Mouse (Mus musculus) neural tube, embryonic 15.5 days (tissue): ENCODE results near the gene Hnrnpab. TPM values are rescaled to one million over a fixed set of nuclear protein-coding genes. Genes with fewer than 3 reads are reported as not detected.

Experiments used
- ATAC-seq: fragments of 200-750 bp; cut with Nextera tagmentation; 2 replicates; pipeline ENCODE4 v1.8.0; 2017; ENCODE audit warnings: mild to moderate bottlenecking, moderate TSS enrichment, moderate library complexity; ENCODE audit not compliant: low FRiP score
- H3K27ac ChIP-seq: fragments of 300-500 bp; sonication (generic); replicated peaks from 2 replicates; pipeline ENCODE4 v1.5.1; 2015; ENCODE audit warnings: mild to moderate bottlenecking, inconsistent platforms
- H3K27me3 ChIP-seq: fragments of 300-500 bp; sonication (generic); replicated peaks from 2 replicates; pipeline ENCODE4 v1.6.1; 2015; ENCODE audit warnings: inconsistent platforms
- H3K36me3 ChIP-seq: fragments of 300-500 bp; sonication (generic); 2 replicates; pipeline ENCODE4 v1.6.1; 2015; ENCODE audit warnings: inconsistent platforms
- H3K4me1 ChIP-seq: fragments of 300-500 bp; sonication (generic); 2 replicates; pipeline ENCODE4 v1.6.1; 2015; ENCODE audit warnings: inconsistent platforms
- H3K4me2 ChIP-seq: fragments of 300-500 bp; sonication (generic); 2 replicates; pipeline ENCODE4 v1.6.1; 2015; ENCODE audit warnings: inconsistent platforms, mild to moderate bottlenecking, moderate library complexity
- H3K4me3 ChIP-seq: fragments of 300-500 bp; sonication (generic); replicated peaks from 2 replicates; pipeline ENCODE4 v1.5.1; 2015; ENCODE audit warnings: mild to moderate bottlenecking, inconsistent platforms
- H3K9ac ChIP-seq: fragments of 300-500 bp; sonication (generic); replicated peaks from 2 replicates; pipeline ENCODE4 v1.6.1; 2015; ENCODE audit warnings: mild to moderate bottlenecking, inconsistent platforms
- H3K9me3 ChIP-seq: fragments of 300-500 bp; sonication (generic); replicated peaks from 2 replicates; pipeline ENCODE4 v1.6.1; 2016; ENCODE audit warnings: inconsistent platforms
- WGBS: fragments of 180-500 bp; shearing (Covaris S2); methylation state at CpG from one replicate; pipeline ENCODE4 v1.1.7; 2015; ENCODE audit warnings: mixed read lengths; 5-methylcytosine and 5-hydroxymethylcytosine counted together
- polyA plus RNA-seq: library from polyadenylated mRNA; unstranded; fragments of >200 nt; fragmentation: Nextera tagmentation; extraction: Ambion mirVana; gene quantifications from 2 replicates; pipeline ENCODE4 v1.2.1, GENCODE M21; 2015

Hnrnpab gene
- polyA plus RNA-seq, 1 experiment from 2014 or later, result 241 TPM

GRCm38 (mm10) chr11:51597553-51597952, 9.1 kb downstream of the Hnrnpab start:
- peaks cover 96% of the 10 kb centered on the region for H3K36me3 ChIP-seq
- H3K9me3 ChIP-seq, result no peaks in the 10 kb centered on the region
- 83% methylated on average over 2 of the region's 2 CpGs for WGBS
- H3K4me2 ChIP-seq, result no peak overlapping the region
- H3K4me3 ChIP-seq, result no peak overlapping the region
- no peak for ATAC-seq
- H3K9ac ChIP-seq, result no peak overlapping the region
- no peak overlapping the region for H3K27ac ChIP-seq
- H3K27me3 ChIP-seq, result no peaks in the 10 kb centered on the region
- peaks cover 14% of the 10 kb centered on the region for H3K4me1 ChIP-seq

- Histone ChIP-seq H3K9me3 (no peaks in the 10 kb centered on the region), H3K27me3 (no peaks in the 10 kb centered on the region), H3K9ac (no peak overlapping the region), H3K4me3 (no peak overlapping the region), H3K36me3 (peaks cover 94% of the 10 kb centered on the region), H3K4me1 (no peaks in the 10 kb centered on the region), H3K27ac (no peak overlapping the region), H3K4me2 (no peak overlapping the region)
- 85% methylated on average over 1 of the region's 1 CpGs for WGBS
- no peak for ATAC-seq
Observed at GRCm38 (mm10) chr11:51595459-51596083, 11.1 kb downstream of the Hnrnpab start.

GRCm38 (mm10) chr11:51594715-51595350, 11.8 kb downstream of the Hnrnpab start:
- Histone ChIP-seq H3K27ac (no peak overlapping the region), H3K9me3 (no peaks in the 10 kb centered on the region), H3K36me3 (peaks cover 92% of the 10 kb centered on the region), H3K27me3 (no peaks in the 10 kb centered on the region), H3K4me2 (no peak overlapping the region), H3K4me3 (no peak overlapping the region), H3K9ac (no peak overlapping the region), H3K4me1 (no peaks in the 10 kb centered on the region)
- ATAC-seq, result no peak
- 88% methylated on average over 3 of the region's 3 CpGs for WGBS

GRCm38 (mm10) chr11:51593849-51594248, 12.8 kb downstream of the Hnrnpab start:
- Histone ChIP-seq H3K36me3 (peaks cover 90% of the 10 kb centered on the region), H3K9ac (no peak overlapping the region), H3K27me3 (no peaks in the 10 kb centered on the region), H3K9me3 (no peaks in the 10 kb centered on the region), H3K4me1 (no peaks in the 10 kb centered on the region), H3K4me3 (no peak overlapping the region), H3K4me2 (no peak overlapping the region), H3K27ac (no peak overlapping the region)
- ATAC-seq, result no peak
- 93% methylated on average over 6 of the region's 6 CpGs for WGBS

GRCm38 (mm10) chr11:51593368-51593767, 13.3 kb downstream of the Hnrnpab start:
- 93% methylated on average over 4 of the region's 4 CpGs for WGBS
- no peak overlapping the region for H3K9ac ChIP-seq
- H3K9me3 ChIP-seq, result no peaks in the 10 kb centered on the region
- ATAC-seq, result no peak
- no peak overlapping the region for H3K4me2 ChIP-seq
- H3K27ac ChIP-seq, result no peak overlapping the region
- H3K4me3 ChIP-seq, result no peak overlapping the region
- H3K4me1 ChIP-seq, result no peaks in the 10 kb centered on the region
- H3K27me3 ChIP-seq, result no peaks in the 10 kb centered on the region
- peaks cover 90% of the 10 kb centered on the region for H3K36me3 ChIP-seq

- H3K36me3 ChIP-seq, result peaks cover 90% of the 10 kb centered on the region
- no peaks in the 10 kb centered on the region for H3K9me3 ChIP-seq
- ATAC-seq, result no peak
- H3K9ac ChIP-seq, result no peak overlapping the region
- no peaks in the 10 kb centered on the region for H3K27me3 ChIP-seq
- no peak overlapping the region for H3K27ac ChIP-seq
- 95% methylated on average over 7 of the region's 7 CpGs for WGBS
- H3K4me2 ChIP-seq, result no peak overlapping the region
- H3K4me1 ChIP-seq, result no peaks in the 10 kb centered on the region
- no peak overlapping the region for H3K4me3 ChIP-seq
Observed at GRCm38 (mm10) chr11:51591915-51592314, 14.7 kb downstream of the Hnrnpab start.

GRCm38 (mm10) chr11:51591168-51591567, 15.5 kb downstream of the Hnrnpab start:
- H3K4me2 ChIP-seq, result no peak overlapping the region
- peaks cover under 1% of the 10 kb centered on the region; the same call in 1 of the 2 replicates for H3K4me1 ChIP-seq
- H3K27me3 ChIP-seq, result no peaks in the 10 kb centered on the region
- no peak overlapping the region for H3K4me3 ChIP-seq
- no peak for ATAC-seq
- H3K9ac ChIP-seq, result no peak overlapping the region
- H3K27ac ChIP-seq, result no peak overlapping the region
- H3K9me3 ChIP-seq, result no peaks in the 10 kb centered on the region
- H3K36me3 ChIP-seq, result peaks cover 85% of the 10 kb centered on the region
- WGBS, result 82% methylated on average over 7 of the region's 7 CpGs

- Histone ChIP-seq H3K9me3 (no peaks in the 10 kb centered on the region), H3K4me1 (peaks cover 12% of the 10 kb centered on the region), H3K4me2 (no peak overlapping the region), H3K27me3 (no peaks in the 10 kb centered on the region), H3K4me3 (no peak overlapping the region), H3K27ac (no peak overlapping the region), H3K36me3 (peaks cover 73% of the 10 kb centered on the region), H3K9ac (no peak overlapping the region)
- ATAC-seq, result no peak
Observed at GRCm38 (mm10) chr11:51590002-51590401, 16.6 kb downstream of the Hnrnpab start.

- peaks cover 66% of the 10 kb centered on the region for H3K36me3 ChIP-seq
- 95% methylated on average over 3 of the region's 3 CpGs for WGBS
Observed at GRCm38 (mm10) chr11:51588833-51589232, 17.8 kb downstream of the Hnrnpab start.

GRCm38 (mm10) chr11:51587059-51587458, 19.6 kb downstream of the Hnrnpab start:
- Histone ChIP-seq H3K36me3 (peaks cover 48% of the 10 kb centered on the region), H3K27ac (no peak overlapping the region), H3K27me3 (no peaks in the 10 kb centered on the region), H3K9me3 (no peaks in the 10 kb centered on the region), H3K4me2 (no peak overlapping the region), H3K4me1 (peaks cover 20% of the 10 kb centered on the region), H3K9ac (no peak overlapping the region), H3K4me3 (no peak overlapping the region)
- 92% methylated on average over 1 of the region's 1 CpGs for WGBS
- no peak for ATAC-seq

More at GRCm38 (mm10) chr11:51588833-51589232, 17.8 kb downstream of the Hnrnpab start:
- no peaks in the 10 kb centered on the region for H3K9me3 ChIP-seq
- H3K4me3 ChIP-seq, result no peak overlapping the region
- H3K9ac ChIP-seq, result no peak overlapping the region
- no peak overlapping the region for H3K4me2 ChIP-seq
- no peaks in the 10 kb centered on the region for H3K27me3 ChIP-seq
- no peak overlapping the region for H3K27ac ChIP-seq
- peaks cover 19% of the 10 kb centered on the region for H3K4me1 ChIP-seq
- no peak for ATAC-seq

GRCm38 (mm10) chr11:51586411-51586810, 20.2 kb downstream of the Hnrnpab start:
- WGBS, result 93% methylated on average over 13 of the region's 13 CpGs
- no peaks in the 10 kb centered on the region for H3K27me3 ChIP-seq
- H3K4me2 ChIP-seq, result no peak overlapping the region
- H3K4me3 ChIP-seq, result no peak overlapping the region
- peaks cover 42% of the 10 kb centered on the region for H3K36me3 ChIP-seq
- peaks cover 20% of the 10 kb centered on the region for H3K4me1 ChIP-seq
- H3K27ac ChIP-seq, result 0 out of 2 replicates have a peak overlapping the region, but pooled peaks have one; percentile 15
- H3K9ac ChIP-seq, result no peak overlapping the region
- ATAC-seq, result no peak
- H3K9me3 ChIP-seq, result no peaks in the 10 kb centered on the region

GRCm38 (mm10) chr11:51585608-51586252, 20.9 kb downstream of the Hnrnpab start:
- Histone ChIP-seq H3K27ac (peak overlapping the region; percentile 88), H3K27me3 (no peaks in the 10 kb centered on the region), H3K9me3 (no peaks in the 10 kb centered on the region), H3K4me3 (peak overlapping the region; percentile 60), H3K4me1 (peaks cover 20% of the 10 kb centered on the region), H3K9ac (peak overlapping the region; percentile 77; the same call in 1 of the 2 replicates), H3K36me3 (peaks cover 37% of the 10 kb centered on the region), H3K4me2 (peak overlapping the region; percentile 84)
- ATAC-seq, result no peak; the same call in 1 of the 2 replicates
- 64% methylated on average over 8 of the region's 8 CpGs for WGBS
